Mouse (Mus musculus) megakaryocyte, embryonic 14.5 days (primary cell): ENCODE data around the gene Cdkl2. TPM values are rescaled to one million over a fixed set of nuclear protein-coding genes. Genes with fewer than 3 reads are reported as not detected.
A peak's percentile ranks its signal among the peaks of the same experiment; 100 is the strongest.

Experiments used
- H3K27me3 ChIP-seq: replicated peaks from 2 replicates; pipeline ENCODE3; 2012; ENCODE audit warnings: inconsistent platforms
- H3K36me3 ChIP-seq: replicated peaks from 2 replicates; pipeline ENCODE3; 2012; ENCODE audit warnings: low read length, inconsistent platforms, mixed read lengths
- H3K4me1 ChIP-seq: 2 replicates; pipeline ENCODE4 v1.6.1; 2012; ENCODE audit warnings: inconsistent platforms
- H3K4me3 ChIP-seq: replicated peaks from 2 replicates; pipeline ENCODE3; 2012; ENCODE audit warnings: moderate library complexity, mild to moderate bottlenecking, inconsistent platforms
- H3K9me3 ChIP-seq: 2 replicates; pipeline ENCODE4 v1.6.1; 2012; ENCODE audit warnings: inconsistent platforms
- FLI1 ChIP-seq: IDR thresholded peaks from 2 replicates; pipeline ENCODE4 v1.6.1; 2012; ENCODE audit warnings: low read length, inconsistent platforms, mixed read lengths
- GATA1 ChIP-seq: IDR thresholded peaks from 3 replicates; pipeline ENCODE4 v1.6.1; 2012; ENCODE audit warnings: mixed read lengths, low read length, inconsistent platforms, borderline replicate concordance
- polyA plus RNA-seq: library from polyadenylated mRNA; stranded (reverse); fragments of >175 nt; gene quantifications from 2 replicates; pipeline ENCODE4 v1.2.3, GENCODE M21; 2012; ENCODE audit warnings: low replicate concordance; ENCODE audit not compliant: insufficient read depth

The Cdkl2 gene
- polyA plus RNA-seq, 1 experiment = 0.04 TPM

DNA sequence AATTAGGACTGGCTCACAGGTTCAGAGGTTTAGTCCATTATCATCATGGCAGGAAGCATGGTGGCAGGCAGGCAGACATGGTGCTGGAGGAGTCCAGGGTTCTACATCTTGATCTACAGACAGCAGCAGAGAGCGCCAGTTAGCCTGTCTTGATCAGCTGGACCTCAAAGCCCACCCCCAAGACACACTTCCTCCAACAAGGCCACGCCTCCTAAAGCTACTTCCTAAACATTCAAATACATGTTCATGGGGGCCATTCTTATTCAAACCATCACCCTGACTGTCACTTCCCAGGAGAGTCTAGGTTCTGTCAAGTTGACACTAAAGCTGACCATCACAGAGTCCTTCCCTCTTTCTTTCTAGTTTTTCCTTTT lies 66.3 kb downstream of the Cdkl2 start:
- TF ChIP-seq FLI1 (no peak), GATA1 (no peak)
- peaks cover 3% of the 10 kb centered on the region for H3K27me3 ChIP-seq
- no peak overlapping the region for H3K4me3 ChIP-seq
- H3K36me3 ChIP-seq = peaks cover 1% of the 10 kb centered on the region
- H3K9me3 ChIP-seq = peaks cover 4% of the 10 kb centered on the region; the same call in 1 of the 2 replicates
- peaks cover 18% of the 10 kb centered on the region for H3K4me1 ChIP-seq

GRCm38 (mm10) chr5:91976566-91977396 lies 66.9 kb downstream of the Cdkl2 start:
- Histone ChIP-seq H3K36me3 (peaks cover 5% of the 10 kb centered on the region), H3K4me3 (no peak overlapping the region), H3K27me3 (peaks cover 3% of the 10 kb centered on the region), H3K4me1 (peaks cover 18% of the 10 kb centered on the region), H3K9me3 (peaks cover 4% of the 10 kb centered on the region; the same call in 1 of the 2 replicates)
- TF ChIP-seq FLI1 (no peak), GATA1 (no peak)

GRCm38 (mm10) chr5:91975758-91976157 lies 67.9 kb downstream of the Cdkl2 start:
- H3K9me3 ChIP-seq = peaks cover 4% of the 10 kb centered on the region; the same call in 1 of the 2 replicates
- TF ChIP-seq FLI1 = no peak
- no peak for TF ChIP-seq GATA1

GRCm38 (mm10) chr5:91974002-91974401 lies 69.7 kb downstream of the Cdkl2 start:
- Histone ChIP-seq H3K4me3 (no peak overlapping the region), H3K36me3 (peaks cover 25% of the 10 kb centered on the region), H3K27me3 (peaks cover 2% of the 10 kb centered on the region), H3K9me3 (peaks cover 4% of the 10 kb centered on the region; the same call in 1 of the 2 replicates), H3K4me1 (peaks cover 21% of the 10 kb centered on the region)
- TF ChIP-seq FLI1 = no peak

More at GRCm38 (mm10) chr5:91975758-91976157, 67.9 kb downstream of the Cdkl2 start:
- H3K4me1 ChIP-seq = peaks cover 18% of the 10 kb centered on the region
- no peak overlapping the region for H3K4me3 ChIP-seq
- H3K36me3 ChIP-seq = peaks cover 12% of the 10 kb centered on the region
- H3K27me3 ChIP-seq = peaks cover 3% of the 10 kb centered on the region

GRCm38 (mm10) chr5:91972046-91972445 lies 71.6 kb downstream of the Cdkl2 start:
- Histone ChIP-seq H3K9me3 (peaks cover 4% of the 10 kb centered on the region; the same call in 1 of the 2 replicates), H3K27me3 (no peaks in the 10 kb centered on the region), H3K36me3 (peaks cover 41% of the 10 kb centered on the region), H3K4me1 (peaks cover 17% of the 10 kb centered on the region), H3K4me3 (no peak overlapping the region)
- TF ChIP-seq GATA1 = no peak
- no peak for TF ChIP-seq FLI1

GRCm38 (mm10) chr5:91962639-91963440 lies 80.8 kb downstream of the Cdkl2 start, which contains the start of gene Rchy1:
Gene Rchy1, minus strand, starts transcription at chr5:91963068.
- Histone ChIP-seq H3K36me3 (peaks cover 36% of the 10 kb centered on the region), H3K9me3 (no peaks in the 10 kb centered on the region), H3K4me3 (peak within 1 kb of the TSS; percentile 99), H3K4me1 (peaks cover 41% of the 10 kb centered on the region), H3K27me3 (no peaks in the 10 kb centered on the region)
- TF ChIP-seq FLI1 (peak; percentile 94), GATA1 (no peak)

DNA sequence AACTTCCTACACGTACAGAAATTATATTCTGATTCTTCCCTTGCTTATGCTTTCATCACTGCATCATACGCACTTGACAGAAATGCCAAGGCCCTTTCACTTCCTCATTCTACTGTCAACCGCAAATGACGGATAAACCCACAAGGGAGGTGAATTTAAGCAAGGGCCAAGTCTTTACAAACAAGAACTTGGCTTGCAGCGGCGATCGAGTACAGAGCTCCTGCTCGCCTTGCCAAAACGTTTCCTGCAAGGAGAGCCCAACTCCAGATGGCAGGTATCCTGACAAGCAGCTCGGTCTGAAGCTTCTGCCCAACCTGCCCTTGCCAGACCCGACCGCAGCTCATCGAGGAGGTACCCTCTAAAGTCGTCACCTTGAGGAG lies 81.4 kb downstream of the Cdkl2 start:
- Histone ChIP-seq H3K27me3 (no peaks in the 10 kb centered on the region), H3K4me3 (peak overlapping the region; percentile 99), H3K9me3 (no peaks in the 10 kb centered on the region), H3K4me1 (peaks cover 46% of the 10 kb centered on the region), H3K36me3 (peaks cover 38% of the 10 kb centered on the region)
- TF ChIP-seq FLI1 = no peak
- no peak for TF ChIP-seq GATA1

DNA sequence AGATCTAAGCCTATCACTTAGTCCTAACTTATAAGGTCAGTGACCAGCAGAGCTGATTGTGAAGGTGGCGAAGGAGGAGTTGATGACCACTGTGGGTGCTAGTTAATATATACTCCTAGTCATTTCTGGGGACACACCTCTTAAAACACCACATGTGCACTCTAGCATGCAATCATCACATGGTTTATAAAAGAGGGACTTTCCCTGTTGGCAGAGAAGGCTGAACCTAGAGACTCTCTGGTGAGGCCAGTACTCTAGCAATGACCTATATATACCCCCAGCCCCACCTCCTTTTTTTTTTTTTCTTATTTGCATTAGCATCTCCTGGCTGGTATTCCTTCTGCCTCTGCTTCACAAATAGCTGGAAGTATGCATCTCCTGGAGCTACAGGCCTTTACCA lies 82.3 kb downstream of the Cdkl2 start:
- no peaks in the 10 kb centered on the region for H3K9me3 ChIP-seq
- H3K4me1 ChIP-seq = peaks cover 50% of the 10 kb centered on the region
- H3K36me3 ChIP-seq = peaks cover 40% of the 10 kb centered on the region
- H3K27me3 ChIP-seq = no peaks in the 10 kb centered on the region
- peak overlapping the region; percentile 99 for H3K4me3 ChIP-seq
- TF ChIP-seq GATA1 = no peak

- H3K36me3 ChIP-seq = peaks cover 41% of the 10 kb centered on the region
- no peaks in the 10 kb centered on the region for H3K27me3 ChIP-seq
- no peaks in the 10 kb centered on the region for H3K9me3 ChIP-seq
- TF ChIP-seq FLI1 (no peak), GATA1 (no peak)
- peak overlapping the region; percentile 99 for H3K4me3 ChIP-seq
- H3K4me1 ChIP-seq = peaks cover 51% of the 10 kb centered on the region
Measured at GRCm38 (mm10) chr5:91960606-91961254, 83.0 kb downstream of the Cdkl2 start.
